Mouse (Mus musculus): Measurements from ENCODE around the gene Zmat5.

Zmat5 gene

DNA sequence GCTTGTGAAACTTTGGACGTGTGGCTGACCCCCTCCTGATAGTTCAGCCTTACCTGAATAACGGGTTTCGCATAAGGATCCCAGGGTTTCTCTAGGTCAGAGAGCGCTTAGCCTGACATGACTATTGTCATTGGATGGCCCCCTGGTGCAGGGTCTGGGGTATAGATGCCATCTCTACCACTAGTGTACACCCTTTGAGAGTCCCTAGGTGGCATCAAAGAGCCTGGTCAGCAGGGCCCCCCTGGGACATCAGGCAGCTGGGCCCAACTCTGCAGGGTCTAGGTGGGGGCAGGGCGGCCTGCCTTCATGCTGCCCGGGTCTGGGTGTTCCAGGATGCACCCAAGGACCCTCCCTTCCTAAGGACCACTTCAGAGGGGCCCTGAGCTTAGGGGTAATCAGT, 31.9 kb downstream of the Zmat5 start:
- DNase-seq (ENCODE audit: low spot score in 2 of 2) = no peak

DNA sequence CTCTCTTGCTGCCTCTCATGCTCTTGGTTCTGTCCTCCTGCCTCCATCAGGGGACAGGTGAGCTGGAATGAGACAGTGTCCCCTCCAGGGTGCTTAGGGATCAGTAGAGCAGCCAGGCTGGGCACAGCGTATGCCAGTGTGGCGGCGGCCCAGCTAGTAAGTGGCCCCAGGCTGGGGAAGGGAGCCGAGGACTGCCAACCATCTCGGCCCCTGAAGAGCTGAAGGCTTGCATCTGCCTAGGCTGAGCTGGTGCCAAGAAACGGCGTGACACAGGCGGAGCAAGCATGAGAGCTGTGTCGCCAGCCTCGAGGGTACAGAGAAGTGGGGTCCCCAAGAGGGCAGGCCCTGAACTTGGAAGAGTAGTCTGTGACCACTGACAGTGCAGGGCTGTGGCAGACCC, 33.2 kb downstream of the Zmat5 start:
- DNase-seq (ENCODE audit: low spot score in 2 of 2) = no peak

DNA sequence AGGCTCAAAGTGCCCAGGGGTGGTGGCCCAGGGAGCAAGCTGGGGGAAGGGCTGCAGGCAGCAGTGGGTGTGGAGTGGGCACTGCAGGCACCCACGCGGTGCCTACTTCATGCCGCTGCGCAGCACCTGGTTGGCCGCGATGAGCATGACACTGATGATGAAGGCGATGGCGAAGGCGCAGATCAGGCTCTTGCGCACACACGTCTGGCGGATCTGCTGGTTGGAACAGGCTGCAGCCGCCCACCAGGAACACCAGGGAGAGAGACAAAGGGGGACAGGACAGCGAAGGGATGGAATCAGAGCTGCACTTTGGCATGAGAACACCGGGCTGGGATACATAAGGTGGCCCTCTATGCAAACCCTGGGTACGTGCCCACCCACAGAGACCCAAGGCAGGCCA, 34.2 kb downstream of the Zmat5 start:
- no peak for DNase-seq (ENCODE audit: low spot score in 2 of 2)

DNA sequence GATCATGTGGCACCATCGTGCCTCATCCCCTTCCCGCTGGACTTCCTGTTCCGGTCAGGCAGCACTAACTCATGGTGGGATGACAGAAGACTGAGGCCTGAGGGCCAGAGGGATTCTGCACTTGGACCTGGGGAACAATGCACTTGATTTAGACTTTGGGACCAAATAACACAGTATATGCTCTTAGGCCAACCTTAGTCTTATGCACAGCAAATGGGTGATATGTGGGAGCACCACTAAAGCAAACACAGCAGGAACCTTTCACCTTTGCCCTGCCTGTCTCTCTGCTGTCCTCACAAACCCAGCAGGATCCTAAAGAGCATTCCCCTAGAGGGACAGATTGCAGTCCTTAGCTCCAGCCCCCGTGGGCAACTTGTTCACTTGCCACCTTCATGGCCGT, 36.3 kb downstream of the Zmat5 start:
- no peak for DNase-seq (ENCODE audit: low spot score in 2 of 2)

DNA sequence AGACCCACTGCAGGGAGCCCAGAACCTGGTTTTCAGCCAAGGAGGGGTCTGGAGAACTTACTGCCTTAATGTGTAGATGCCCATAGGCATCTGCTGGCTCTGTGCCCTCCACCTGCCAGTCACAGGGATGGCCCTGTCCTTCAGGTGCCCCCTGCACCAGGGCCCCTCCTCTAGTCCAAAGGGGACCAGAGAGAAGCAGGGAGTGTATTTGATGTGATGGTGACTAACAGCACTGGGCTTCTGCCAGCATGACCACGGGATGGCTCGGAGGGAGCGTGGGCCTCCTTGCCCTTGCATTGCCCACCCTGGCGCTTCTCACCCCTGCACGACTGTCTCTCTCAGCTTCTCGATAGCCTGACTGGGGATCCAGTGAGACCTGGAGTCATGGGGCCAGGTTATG, 40.2 kb downstream of the Zmat5 start:
- no peak for DNase-seq (ENCODE audit: low spot score in 2 of 2)

DNA sequence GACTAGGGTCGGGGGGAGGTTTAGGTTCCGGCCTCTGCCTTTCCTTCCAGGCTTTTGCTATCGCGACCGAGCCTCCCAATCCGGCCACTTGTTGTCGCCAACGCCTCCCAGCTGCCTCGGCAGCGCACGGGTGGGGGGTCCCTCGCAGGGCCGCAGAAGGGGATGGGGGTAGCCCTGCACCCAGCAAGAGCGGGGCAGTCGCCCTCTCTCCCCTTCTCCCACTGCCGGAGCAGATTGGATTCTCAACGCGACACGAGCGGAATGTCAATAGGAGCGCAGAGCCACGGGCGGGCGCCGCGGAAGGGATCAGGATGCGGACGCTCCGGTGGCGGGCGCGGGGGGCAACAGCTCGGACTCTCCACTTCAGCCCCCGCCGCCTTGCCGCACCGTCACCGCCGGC, 41.5 kb downstream of the Zmat5 start:
- DNase-seq (ENCODE audit: low spot score in 2 of 2) = no peak

DNA sequence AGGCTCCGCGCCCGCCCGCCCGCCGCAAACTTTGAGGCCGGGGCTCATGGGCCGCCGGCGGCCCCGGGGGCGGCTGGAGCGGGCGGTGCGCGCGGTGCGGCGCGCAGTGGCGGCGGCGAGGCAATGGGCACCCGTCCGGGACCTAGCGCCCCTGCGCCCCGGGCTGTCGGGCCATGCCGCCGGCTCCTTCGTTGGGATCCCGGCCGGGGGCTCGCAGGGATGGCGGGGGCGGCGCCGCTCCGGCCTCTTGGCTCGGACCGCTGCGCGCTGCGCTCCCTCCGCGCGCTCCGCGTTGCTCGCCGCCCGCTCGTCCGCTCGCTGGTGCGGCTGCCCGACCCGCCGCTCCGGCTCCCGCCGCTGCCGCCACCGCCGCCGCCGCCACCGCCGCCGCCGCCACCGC, 42.3 kb downstream of the Zmat5 start, which contains the start of gene Cabp7:
Gene Cabp7 (minus strand): TSS at position 46 of the 400 bp plus-strand sequence.
- DNase-seq (ENCODE audit: low spot score in 2 of 2) = no peak

DNA sequence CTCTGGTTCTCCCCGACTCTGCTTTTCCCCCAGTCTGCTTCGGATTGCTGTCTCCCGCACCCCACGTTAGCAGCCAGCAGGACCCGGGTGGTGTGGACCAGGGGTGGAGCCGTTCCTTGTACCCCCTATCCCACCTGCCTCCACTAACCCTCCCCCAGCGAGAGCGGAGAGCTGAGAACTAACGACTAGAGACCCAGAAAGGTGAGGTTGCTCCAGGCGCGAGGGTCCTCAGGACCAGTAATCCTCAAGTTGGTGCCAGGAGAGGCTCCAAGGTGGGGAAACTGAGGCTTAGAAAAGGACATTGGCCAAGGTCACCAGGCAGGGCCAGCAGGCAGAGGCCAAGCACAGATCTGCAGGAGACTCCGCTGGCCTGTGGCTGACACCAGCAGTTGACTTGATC, 42.8 kb downstream of the Zmat5 start:
- no peak for DNase-seq (ENCODE audit: low spot score in 2 of 2)

DNA sequence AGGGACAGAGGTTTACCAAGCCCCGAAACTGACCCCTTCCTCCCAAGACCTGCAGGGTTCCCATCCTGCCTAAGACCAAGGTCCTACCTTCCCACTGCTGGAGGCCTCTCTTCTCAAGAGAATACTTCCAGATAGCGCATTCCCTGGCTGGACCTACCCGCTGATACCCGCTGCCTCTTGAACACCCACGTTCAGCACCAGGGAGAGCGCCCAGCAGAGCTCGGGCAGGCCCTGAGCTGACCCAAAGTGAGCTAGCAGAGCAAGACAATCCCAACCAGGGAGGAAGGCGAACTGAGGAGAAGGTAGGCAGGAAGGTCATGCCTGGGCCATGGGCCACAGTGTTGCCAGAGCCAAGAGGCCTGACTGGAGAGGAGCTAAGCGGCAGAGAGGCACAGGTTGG, 45.8 kb downstream of the Zmat5 start:
- DNase-seq (ENCODE audit: low spot score in 2 of 2) = peak; percentile 51 to 63

DNA sequence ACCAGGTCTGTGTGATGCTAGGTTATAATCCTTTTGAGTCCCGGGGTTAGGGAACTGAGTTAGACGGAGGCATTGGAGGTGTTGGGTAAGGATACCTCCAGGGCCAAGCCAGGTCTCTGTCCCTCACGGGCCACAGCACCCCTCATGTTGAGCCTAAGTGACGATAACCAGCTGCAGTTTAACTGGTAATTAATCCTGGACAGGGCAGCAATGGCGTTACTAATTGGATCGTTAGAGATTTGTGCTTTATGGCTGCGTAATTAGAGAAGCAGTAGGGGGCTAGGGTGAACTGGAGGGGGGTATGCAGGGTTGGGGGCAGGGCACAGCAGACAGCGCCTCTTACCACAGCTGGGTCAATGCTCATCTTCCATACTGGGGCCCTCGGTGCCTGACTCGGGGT, 48.4 kb downstream of the Zmat5 start:
- no peak for DNase-seq (ENCODE audit: low spot score in 2 of 2)

DNA sequence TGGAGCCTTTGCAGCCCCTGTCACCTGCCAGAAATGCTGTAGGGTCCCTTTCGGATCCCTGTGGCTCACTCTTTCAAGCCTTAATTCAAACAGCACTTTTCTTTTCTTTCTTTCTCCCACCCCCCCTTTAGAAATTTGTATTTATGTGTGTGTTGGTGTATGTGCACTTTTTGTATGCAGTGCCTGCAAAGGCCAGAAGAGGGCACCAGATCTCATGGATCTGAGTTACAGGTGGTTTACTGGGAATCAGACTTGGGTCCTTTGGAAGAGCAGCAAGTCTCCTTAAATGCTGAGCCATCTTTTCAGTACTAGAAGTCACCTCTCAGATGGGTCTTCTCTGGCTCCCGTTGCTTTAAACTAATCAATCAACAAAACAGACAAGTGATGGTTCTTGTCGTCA, 49.6 kb downstream of the Zmat5 start:
- DNase-seq (ENCODE audit: low spot score in 2 of 2) = no peak

DNA sequence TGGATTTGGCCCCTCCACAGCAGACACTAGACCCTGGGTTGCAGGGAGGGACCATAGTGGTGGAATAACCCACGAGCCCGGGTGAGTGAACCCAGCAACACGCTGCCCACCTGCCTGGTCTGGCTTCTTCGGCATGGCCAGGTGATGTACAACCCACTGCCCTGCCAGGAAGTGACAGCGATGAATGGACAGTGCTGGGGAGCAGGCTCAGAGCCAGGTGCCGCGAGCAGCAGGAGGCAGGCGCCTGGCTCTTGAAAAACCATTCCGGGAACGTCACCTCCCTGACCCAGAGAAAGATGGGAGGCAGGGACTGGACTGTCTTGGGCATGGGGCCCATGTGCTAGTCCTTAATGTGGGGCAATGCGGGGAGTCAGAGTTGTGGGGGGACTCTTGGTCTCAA, 50.4 kb downstream of the Zmat5 start:
- DNase-seq (ENCODE audit: low spot score in 2 of 2) = no peak

DNA sequence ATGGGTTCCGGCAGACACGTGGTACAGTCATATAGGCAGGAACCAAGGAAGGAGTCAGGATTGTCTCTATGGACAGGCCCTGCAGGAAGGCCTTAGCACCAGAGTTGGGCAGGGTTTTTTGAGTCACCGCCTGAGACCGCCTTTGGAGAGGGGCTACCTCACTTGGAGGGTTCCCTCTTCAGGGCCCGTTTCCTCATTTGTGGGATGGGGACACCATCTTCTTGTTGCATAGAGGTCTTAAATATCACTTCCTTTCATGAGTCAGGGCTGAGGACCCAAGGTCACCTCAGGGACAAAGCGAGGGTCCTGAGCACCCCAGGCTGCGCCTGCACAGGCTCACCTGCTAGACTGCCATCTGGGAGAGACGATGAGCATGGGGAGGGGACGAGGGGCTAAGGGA, 52.0 kb downstream of the Zmat5 start:
- no peak for DNase-seq (ENCODE audit: low spot score in 2 of 2)

DNA sequence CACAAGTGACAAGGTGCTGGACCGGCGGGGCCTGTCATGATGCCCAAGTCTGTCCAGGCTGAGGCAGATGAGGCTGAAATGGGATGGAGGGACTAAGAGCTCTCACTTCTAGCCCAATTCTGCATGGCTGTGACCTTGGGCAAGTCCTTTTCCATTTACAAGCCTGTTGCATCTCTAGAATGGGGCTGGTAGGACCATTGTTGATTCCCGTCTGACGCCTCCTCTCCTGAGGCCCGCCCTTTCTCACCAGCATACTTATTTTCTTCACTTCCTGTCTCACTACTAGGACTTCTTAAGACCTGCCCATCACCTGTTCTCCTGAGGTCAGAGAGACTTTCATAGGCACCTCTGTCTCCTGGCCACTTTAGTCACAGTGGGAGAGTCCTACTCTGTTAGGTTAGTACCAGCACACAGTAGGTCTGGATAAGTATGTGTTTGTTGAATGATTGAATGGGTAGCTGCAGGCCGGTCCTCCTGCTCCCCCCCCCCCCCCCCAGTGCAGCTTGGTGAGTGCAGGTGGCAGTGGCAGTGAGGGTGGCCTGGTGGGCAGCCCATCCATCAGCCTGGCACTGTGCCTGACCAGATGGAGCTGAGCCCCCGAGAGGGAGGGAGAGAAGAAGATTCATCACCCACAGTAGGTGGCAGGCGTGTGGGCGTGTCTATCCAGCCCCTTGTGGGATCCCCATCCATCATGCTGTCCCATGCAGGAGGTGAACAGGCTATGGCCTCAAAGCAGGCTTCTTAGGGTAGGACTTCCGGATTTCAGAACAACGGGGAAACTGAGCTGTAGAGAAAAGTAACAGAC, 52.7 kb downstream of the Zmat5 start:
- no peak for DNase-seq (ENCODE audit: low spot score in 2 of 2)

DNA sequence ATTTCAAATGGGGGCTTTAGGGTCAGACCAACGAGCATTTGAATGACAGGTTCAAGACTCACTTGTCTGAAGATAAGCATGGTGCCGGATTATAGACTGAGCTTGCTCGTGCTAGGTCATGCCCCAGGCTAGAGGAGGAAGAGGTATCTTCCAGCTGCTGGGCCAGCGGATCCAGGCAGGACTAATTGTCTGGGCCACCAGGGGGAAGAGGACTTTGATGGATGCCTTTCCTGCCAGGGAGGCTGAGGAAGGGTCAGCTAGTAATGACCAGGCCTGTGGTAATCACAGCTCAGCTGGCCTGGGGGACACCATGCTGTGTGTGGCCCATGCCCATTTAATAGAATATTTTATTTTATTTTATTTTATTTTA, 53.3 kb downstream of the Zmat5 start:
- DNase-seq (ENCODE audit: low spot score in 2 of 2) = no peak

DNA sequence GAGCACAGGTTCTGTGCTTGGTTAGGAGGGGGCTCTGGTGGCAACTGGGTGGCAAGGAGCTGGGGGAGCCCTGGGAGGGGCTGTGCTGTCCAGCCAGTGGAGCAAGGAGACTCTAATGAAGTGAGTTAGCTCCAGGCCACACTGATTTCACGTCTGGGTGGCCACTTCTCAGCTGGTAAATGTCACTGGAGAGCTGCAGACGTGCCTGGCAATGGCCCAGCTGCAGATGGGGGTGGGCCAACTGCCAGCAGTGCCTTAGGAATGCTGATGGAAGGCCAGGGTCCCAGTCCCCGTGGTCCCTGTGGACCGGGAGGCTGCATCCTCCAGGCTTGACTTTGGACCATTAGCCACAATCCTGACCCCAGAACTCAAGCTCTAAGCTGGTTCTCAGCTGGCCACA, 56.0 kb downstream of the Zmat5 start:
- no peak for DNase-seq (ENCODE audit: low spot score in 2 of 2)

DNA sequence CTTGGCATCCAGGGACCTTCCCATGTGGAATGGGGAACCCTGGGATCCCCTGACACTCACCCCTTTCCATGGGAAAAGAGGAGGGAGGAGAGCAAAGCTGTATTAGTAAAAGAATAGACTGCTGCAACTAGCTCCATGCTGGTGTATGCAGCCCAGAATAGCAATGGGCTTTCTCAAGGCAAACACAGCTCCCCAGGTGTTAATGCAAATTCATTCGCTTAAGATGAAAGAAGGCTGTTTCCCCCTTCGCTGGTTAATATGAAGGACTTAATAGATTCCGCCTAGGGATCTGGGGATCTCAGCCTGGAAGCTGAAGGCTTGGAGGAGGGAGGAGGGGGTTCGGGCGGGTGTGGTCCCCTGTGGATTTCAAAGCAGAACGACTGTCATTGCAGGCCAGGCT, 57.5 kb downstream of the Zmat5 start:
- no peak for DNase-seq (ENCODE audit: low spot score in 2 of 2)

DNA sequence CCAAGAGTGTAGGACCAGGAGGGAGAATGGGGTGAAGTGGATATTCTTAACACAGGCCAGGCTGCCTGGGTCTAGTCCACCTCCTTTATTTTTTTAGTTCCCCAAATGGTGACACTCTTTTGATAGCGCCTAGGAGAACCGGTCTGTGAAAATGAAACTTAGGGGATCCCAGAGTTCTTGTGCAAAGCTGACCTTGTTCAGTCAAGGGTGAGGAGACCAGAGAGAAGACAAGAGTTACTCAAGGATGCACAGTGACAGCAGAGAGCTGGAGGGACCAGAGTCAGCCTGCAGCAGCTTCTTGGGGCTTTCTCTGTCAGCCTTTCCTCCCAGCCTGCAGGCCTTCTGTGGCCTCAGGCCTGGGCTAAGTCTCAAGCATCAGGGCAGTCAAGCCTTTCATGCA, 58.0 kb downstream of the Zmat5 start:
- DNase-seq (ENCODE audit: low spot score in 2 of 2) = no peak

DNA sequence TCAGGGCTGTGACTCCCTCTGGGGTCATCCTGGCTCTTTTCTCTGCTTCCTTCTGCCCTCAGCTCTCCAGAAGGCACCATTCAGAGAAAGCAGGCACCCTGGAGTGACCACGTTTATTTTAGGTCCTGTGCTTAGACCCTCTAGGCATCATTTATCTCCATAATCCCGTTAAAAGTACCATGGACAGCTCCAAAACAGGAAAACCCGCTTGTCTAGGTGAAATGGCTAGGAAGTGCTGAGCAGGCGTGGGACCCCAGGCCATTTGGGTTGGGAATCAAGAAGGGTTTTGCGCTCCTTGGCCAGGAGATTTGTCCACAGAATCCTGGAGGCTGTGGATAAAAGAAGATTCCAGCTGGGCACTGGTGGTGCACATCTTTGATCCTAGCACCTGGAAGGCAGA, 59.2 kb downstream of the Zmat5 start:
- no peak for DNase-seq (ENCODE audit: low spot score in 2 of 2)

DNA sequence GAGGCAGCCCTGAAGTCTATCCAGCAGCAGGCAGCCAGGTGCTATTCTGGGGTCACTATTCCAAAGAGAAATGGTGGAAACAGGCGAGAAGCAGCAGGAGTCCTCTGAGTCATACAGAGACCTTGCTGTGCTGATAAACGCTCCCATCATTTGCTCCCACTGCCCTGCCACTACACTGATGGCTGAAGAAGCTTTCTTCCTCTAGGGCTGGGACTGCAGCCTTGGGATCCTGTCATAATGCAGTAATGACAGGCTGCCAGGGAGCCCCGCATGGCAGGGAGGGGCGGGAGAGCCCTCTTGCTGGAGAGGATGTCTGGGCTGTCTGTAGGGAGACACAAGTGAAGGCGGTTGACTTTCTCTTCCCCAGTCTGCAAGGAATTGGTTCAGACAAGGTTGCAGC, 60.0 kb downstream of the Zmat5 start:
- no peak for DNase-seq (ENCODE audit: low spot score in 2 of 2)

DNA sequence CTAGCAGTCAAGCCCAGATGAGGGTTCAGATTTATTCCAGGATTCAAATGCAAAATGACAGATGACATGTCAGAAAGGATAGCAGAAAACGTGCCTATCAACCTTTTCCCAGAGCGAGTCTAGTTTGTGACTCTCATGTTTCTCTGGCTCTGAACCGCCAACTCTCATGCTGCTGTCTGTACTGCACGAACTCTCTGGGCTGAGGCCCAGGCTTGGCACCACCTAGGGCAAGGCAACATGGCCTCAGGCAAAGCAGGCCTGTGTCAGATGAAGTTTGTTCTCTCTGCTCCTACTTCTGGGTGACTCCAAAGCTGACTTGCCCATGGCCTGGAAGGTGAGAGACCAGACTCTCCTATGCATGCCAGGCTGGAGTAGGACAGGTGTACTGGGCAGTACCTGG, 63.9 kb downstream of the Zmat5 start:
- DNase-seq (ENCODE audit: low spot score in 2 of 2) = no peak

DNA sequence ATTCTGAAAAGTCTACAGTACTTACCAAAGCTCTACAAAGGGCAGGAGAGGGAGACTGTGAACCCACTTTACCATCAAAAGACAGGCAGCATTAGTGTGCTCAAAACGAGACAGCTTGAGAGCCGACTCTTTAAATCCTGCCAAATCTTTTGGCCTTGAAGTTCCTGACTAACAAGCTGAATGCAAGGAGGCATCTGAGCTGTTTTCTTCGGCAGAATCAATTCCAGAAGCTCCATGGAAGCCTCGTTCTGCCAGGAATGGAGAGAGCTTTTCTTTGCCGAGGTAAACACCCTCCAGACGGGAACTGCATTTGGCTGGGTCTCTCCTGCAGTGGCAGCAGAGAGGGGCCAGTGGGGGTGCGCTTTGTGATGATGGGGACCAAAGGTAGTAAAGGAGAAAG, 64.8 kb downstream of the Zmat5 start:
- no peak for DNase-seq (ENCODE audit: low spot score in 2 of 2)

DNA sequence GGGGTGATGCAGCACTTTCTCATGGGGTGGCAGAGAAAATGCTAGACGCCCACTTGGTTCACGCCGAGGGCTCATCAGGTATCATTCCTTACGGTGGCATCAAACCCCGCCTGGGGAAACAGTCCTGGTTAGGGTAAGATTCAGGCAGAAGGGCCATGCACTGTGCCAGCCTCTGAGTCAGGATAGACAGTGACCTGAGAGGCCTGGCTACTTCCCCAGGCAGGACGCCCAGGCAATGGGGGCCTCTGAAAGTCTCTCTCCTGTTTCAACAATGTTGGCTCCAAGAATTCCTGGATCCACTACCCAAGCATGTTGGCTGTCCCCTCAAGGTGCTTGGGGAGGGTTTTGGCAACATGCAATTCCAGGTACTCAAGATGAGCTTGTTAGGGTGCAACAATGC, 65.4 kb downstream of the Zmat5 start:
- no peak for DNase-seq (ENCODE audit: low spot score in 2 of 2)

DNA sequence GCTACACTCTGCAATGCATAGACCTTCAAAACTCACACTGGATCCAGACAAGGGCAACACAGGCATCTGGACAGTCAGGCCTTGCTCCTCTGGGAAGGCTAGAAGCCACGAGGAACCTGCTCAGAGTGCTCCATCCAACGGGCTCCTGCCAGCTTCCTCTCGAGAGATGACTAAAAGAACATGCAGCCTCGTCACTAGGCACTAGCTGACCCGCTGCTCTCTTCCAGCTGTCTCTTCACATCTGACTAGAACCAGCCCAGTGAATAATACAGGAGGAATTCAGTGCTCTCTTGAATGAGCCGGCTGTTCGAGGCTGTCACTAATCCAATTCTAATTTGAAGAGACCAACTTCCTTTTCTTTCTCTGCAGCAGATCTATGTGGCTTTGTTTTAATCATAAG, 67.3 kb downstream of the Zmat5 start:
- DNase-seq (ENCODE audit: low spot score in 2 of 2) = no peak

All from urinary bladder, postnatal 36 days (tissue).